Mouse (Mus musculus): Measurements from ENCODE around the gene Dhrs7. TPM values are rescaled to one million over a fixed set of nuclear protein-coding genes. Genes with fewer than 3 reads are reported as not detected.
"Not testable (repeated sequence)": the region's sequence is repeated elsewhere in the genome, so short reads cannot be mapped to it uniquely, and the experiment has no call there.

Gene Dhrs7
- 10 to 100 TPM in 4 of 26 experiments, 1 to 10 TPM in 22; 1.2 to 13.9 (median 3.4) TPM for total RNA-seq (2018; cell fraction: chromatin; rRNA removed)
- 10 to 100 TPM; 27.4 to 66.5 (median 41.0) TPM for total RNA-seq (2018; cell fraction: cytosol; rRNA removed)
- total RNA-seq (2018; cell fraction: nucleus; rRNA removed) = 10 to 100 TPM in 25 of 26 experiments, 1 to 10 TPM in 1; 7.9 to 33.7 (median 22.1) TPM
- 45.2 to 52.5 TPM (median 49.2 TPM) in 3 replicates for polyA plus RNA-seq (2018)

- peak within 1 kb of the TSS; percentile 68 for H3K27ac ChIP-seq
- H3K4me3 ChIP-seq (ENCODE audit: inconsistent target) = peak within 1 kb of the TSS; percentile 85
- under 1% methylated on average over 33 of the region's 33 CpGs for WGBS (ENCODE audit: missing documents)
- peaks cover 21% of the 10 kb centered on the region; the same call in 1 of the 2 replicates for H3K79me2 ChIP-seq (ENCODE audit: inconsistent target)
- no peaks in the 10 kb centered on the region for H3K36me3 ChIP-seq (ENCODE audit: inconsistent target)
These were observed at the start of gene Dhrs7 for GRCm38 (mm10) chr12:72664735-72665337. Dhrs7 (minus strand) TSS chr12:72664909.

- Histone ChIP-seq H3K4me3 (ENCODE audit: inconsistent target) (no peak overlapping the region), H3K36me3 (ENCODE audit: inconsistent target) (no peaks in the 10 kb centered on the region), H3K27ac (no peak overlapping the region), H3K79me2 (ENCODE audit: inconsistent target) (no peaks in the 10 kb centered on the region)
- 96% methylated on average over 3 of the region's 3 CpGs for WGBS (ENCODE audit: missing documents)
These were observed 45.3 kb upstream of the Dhrs7 start for GRCm38 (mm10) chr12:72709981-72710380.

- Histone ChIP-seq H3K36me3 (ENCODE audit: inconsistent target) (no peaks in the 10 kb centered on the region), H3K27ac (no peak overlapping the region), H3K79me2 (ENCODE audit: inconsistent target) (no peaks in the 10 kb centered on the region), H3K4me3 (ENCODE audit: inconsistent target) (no peak overlapping the region)
- 22% methylated on average over 4 of the region's 4 CpGs for WGBS (ENCODE audit: missing documents)
These were observed 39.4 kb upstream of the Dhrs7 start for GRCm38 (mm10) chr12:72704068-72704467.

GRCm38 (mm10) chr12:72700013-72700412 lies 35.3 kb upstream of the Dhrs7 start:
- 86% methylated on average over 1 of the region's 1 CpGs for WGBS (ENCODE audit: missing documents)

GRCm38 (mm10) chr12:72694901-72695463 lies 30.3 kb upstream of the Dhrs7 start:
- Histone ChIP-seq H3K4me3 (ENCODE audit: inconsistent target) (no peak overlapping the region), H3K36me3 (ENCODE audit: inconsistent target) (no peaks in the 10 kb centered on the region), H3K79me2 (ENCODE audit: inconsistent target) (no peaks in the 10 kb centered on the region), H3K27ac (no peak overlapping the region)
- WGBS (ENCODE audit: missing documents) = 53% methylated on average over 8 of the region's 9 CpGs

More at GRCm38 (mm10) chr12:72700013-72700412, 35.3 kb upstream of the Dhrs7 start:
- no peaks in the 10 kb centered on the region for H3K79me2 ChIP-seq (ENCODE audit: inconsistent target)
- H3K36me3 ChIP-seq (ENCODE audit: inconsistent target) = no peaks in the 10 kb centered on the region
- no peak overlapping the region for H3K27ac ChIP-seq
- H3K4me3 ChIP-seq (ENCODE audit: inconsistent target) = no peak overlapping the region

GRCm38 (mm10) chr12:72694438-72694837 lies 29.7 kb upstream of the Dhrs7 start:
- Histone ChIP-seq H3K79me2 (ENCODE audit: inconsistent target) (no peaks in the 10 kb centered on the region), H3K36me3 (ENCODE audit: inconsistent target) (no peaks in the 10 kb centered on the region), H3K27ac (no peak overlapping the region), H3K4me3 (ENCODE audit: inconsistent target) (no peak overlapping the region)
- WGBS (ENCODE audit: missing documents) = 80% methylated on average over 12 of the region's 12 CpGs

GRCm38 (mm10) chr12:72693895-72694294 lies 29.2 kb upstream of the Dhrs7 start:
- Histone ChIP-seq H3K27ac (no peak overlapping the region), H3K4me3 (ENCODE audit: inconsistent target) (no peak overlapping the region), H3K79me2 (ENCODE audit: inconsistent target) (no peaks in the 10 kb centered on the region), H3K36me3 (ENCODE audit: inconsistent target) (no peaks in the 10 kb centered on the region)
- 10% methylated on average over 6 of the region's 6 CpGs for WGBS (ENCODE audit: missing documents)

GRCm38 (mm10) chr12:72688281-72688680 lies 23.6 kb upstream of the Dhrs7 start:
- H3K36me3 ChIP-seq (ENCODE audit: inconsistent target); H3K27ac ChIP-seq; H3K79me2 ChIP-seq (ENCODE audit: inconsistent target); H3K4me3 ChIP-seq (ENCODE audit: inconsistent target): not testable (repeated sequence)
- 100% methylated on average over 2 of the region's 2 CpGs for WGBS (ENCODE audit: missing documents)

- not testable (repeated sequence) for H3K79me2 ChIP-seq (ENCODE audit: inconsistent target); H3K4me3 ChIP-seq (ENCODE audit: inconsistent target); H3K27ac ChIP-seq; H3K36me3 ChIP-seq (ENCODE audit: inconsistent target)
- 86% methylated on average over 4 of the region's 6 CpGs for WGBS (ENCODE audit: missing documents)
These were observed 23.0 kb upstream of the Dhrs7 start for GRCm38 (mm10) chr12:72687741-72688140.

GRCm38 (mm10) chr12:72686566-72686965 lies 21.9 kb upstream of the Dhrs7 start:
- H3K27ac ChIP-seq; H3K79me2 ChIP-seq (ENCODE audit: inconsistent target); H3K36me3 ChIP-seq (ENCODE audit: inconsistent target); H3K4me3 ChIP-seq (ENCODE audit: inconsistent target): not testable (repeated sequence)
- 94% methylated on average over 4 of the region's 4 CpGs for WGBS (ENCODE audit: missing documents)

GRCm38 (mm10) chr12:72683612-72684011 lies 18.9 kb upstream of the Dhrs7 start:
- no peak overlapping the region for H3K4me3 ChIP-seq (ENCODE audit: inconsistent target)
- no peak overlapping the region for H3K27ac ChIP-seq
- no CpG with 5 or more reads among the region's 3 CpGs for WGBS (ENCODE audit: missing documents)
- no peaks in the 10 kb centered on the region for H3K36me3 ChIP-seq (ENCODE audit: inconsistent target)
- no peaks in the 10 kb centered on the region for H3K79me2 ChIP-seq (ENCODE audit: inconsistent target)

- H3K27ac ChIP-seq = no peak overlapping the region
- no peak overlapping the region for H3K4me3 ChIP-seq (ENCODE audit: inconsistent target)
- no peaks in the 10 kb centered on the region for H3K36me3 ChIP-seq (ENCODE audit: inconsistent target)
- H3K79me2 ChIP-seq (ENCODE audit: inconsistent target) = no peaks in the 10 kb centered on the region
- WGBS (ENCODE audit: missing documents) = 81% methylated on average over 8 of the region's 8 CpGs
These were observed 18.0 kb upstream of the Dhrs7 start for GRCm38 (mm10) chr12:72682511-72683282.

GRCm38 (mm10) chr12:72681919-72682318 lies 17.2 kb upstream of the Dhrs7 start:
- H3K27ac ChIP-seq = no peak overlapping the region
- H3K4me3 ChIP-seq (ENCODE audit: inconsistent target) = no peak overlapping the region
- no peaks in the 10 kb centered on the region for H3K79me2 ChIP-seq (ENCODE audit: inconsistent target)
- WGBS (ENCODE audit: missing documents) = 91% methylated on average over 1 of the region's 1 CpGs
- H3K36me3 ChIP-seq (ENCODE audit: inconsistent target) = no peaks in the 10 kb centered on the region

- H3K4me3 ChIP-seq (ENCODE audit: inconsistent target) = no peak overlapping the region
- no peaks in the 10 kb centered on the region for H3K79me2 ChIP-seq (ENCODE audit: inconsistent target)
- WGBS (ENCODE audit: missing documents) = 74% methylated on average over 3 of the region's 3 CpGs
- H3K27ac ChIP-seq = no peak overlapping the region
- no peaks in the 10 kb centered on the region for H3K36me3 ChIP-seq (ENCODE audit: inconsistent target)
These were observed 14.9 kb upstream of the Dhrs7 start for GRCm38 (mm10) chr12:72679635-72680034.

GRCm38 (mm10) chr12:72674820-72675219 lies 10.1 kb upstream of the Dhrs7 start:
- 21% methylated on average over 2 of the region's 2 CpGs for WGBS (ENCODE audit: missing documents)
- no peaks in the 10 kb centered on the region for H3K36me3 ChIP-seq (ENCODE audit: inconsistent target)
- no peak overlapping the region for H3K4me3 ChIP-seq (ENCODE audit: inconsistent target)

More at GRCm38 (mm10) chr12:72674820-72675219, 10.1 kb upstream of the Dhrs7 start:
- no peaks in the 10 kb centered on the region for H3K79me2 ChIP-seq (ENCODE audit: inconsistent target)
- H3K27ac ChIP-seq = no peak overlapping the region

All from macrophage (primary cell).